Mouse (Mus musculus): ENCODE measurements around the gene Parp16. TPM values are rescaled to one million over a fixed set of nuclear protein-coding genes. Genes with fewer than 3 reads are reported as not detected.
"Not testable (repeated sequence)": the region's sequence is repeated elsewhere in the genome, so short reads cannot be mapped to it uniquely, and the experiment has no call there.

Parp16 gene
- total RNA-seq, 2 experiments from 2014 or later, result 6.7 to 8.3 TPM

GRCm38 (mm10) chr9:65273048-65273809 is 78.1 kb downstream of the Parp16 start:
- ATAC-seq (replicated peaks; ENCODE audit: low FRiP score, low TSS enrichment, poor library complexity, severe bottlenecking), result no peak

- ATAC-seq (replicated peaks; ENCODE audit: low FRiP score, low TSS enrichment, poor library complexity, severe bottlenecking), result no peak
These were observed 78.7 kb downstream of the Parp16 start for GRCm38 (mm10) chr9:65273873-65274272.

- not testable (repeated sequence) for ATAC-seq (replicated peaks; ENCODE audit: low FRiP score, low TSS enrichment, poor library complexity, severe bottlenecking)
These were observed 79.7 kb downstream of the Parp16 start for GRCm38 (mm10) chr9:65274851-65275250.

- no peak for ATAC-seq (replicated peaks; ENCODE audit: low FRiP score, low TSS enrichment, poor library complexity, severe bottlenecking)
These were observed 80.8 kb downstream of the Parp16 start for GRCm38 (mm10) chr9:65275810-65276530.

- ATAC-seq (replicated peaks; ENCODE audit: low FRiP score, low TSS enrichment, poor library complexity, severe bottlenecking), result no peak
These were observed 86.5 kb downstream of the Parp16 start for GRCm38 (mm10) chr9:65281536-65282151.

- 0 out of 2 replicates have a peak, but pooled peaks have one; percentile 52 for ATAC-seq (replicated peaks; ENCODE audit: low FRiP score, low TSS enrichment, poor library complexity, severe bottlenecking)
These were observed 88.1 kb downstream of the Parp16 start for GRCm38 (mm10) chr9:65283301-65283700.

- ATAC-seq (replicated peaks; ENCODE audit: low FRiP score, low TSS enrichment, poor library complexity, severe bottlenecking), result not testable (repeated sequence)
These were observed 93.1 kb downstream of the Parp16 start for GRCm38 (mm10) chr9:65288252-65288651.

Other genes starting within 250 kb of the Parp16 start
- gene Slc24a1, start 243.7 kb upstream of the Parp16 start, total RNA-seq (2014; fragmentation: Nextera tagmentation), result not detected in 2 replicates
- gene Slc24a1, start 243.7 kb upstream of the Parp16 start, total RNA-seq (2017), result not detected in 2 replicates
- gene Ints14, start 234.4 kb upstream of the Parp16 start, total RNA-seq (2014; fragmentation: Nextera tagmentation), result 31.8 and 39.6 TPM in 2 replicates
- 31.6 and 43.1 TPM in 2 replicates for gene Ints14, start 234.4 kb upstream of the Parp16 start, total RNA-seq (2017)
- gene Hacd3, start 173.7 kb upstream of the Parp16 start, total RNA-seq (2014; fragmentation: Nextera tagmentation), result 40.4 and 48.9 TPM in 2 replicates
- 68.1 and 71.5 TPM in 2 replicates for gene Hacd3, start 173.7 kb upstream of the Parp16 start, total RNA-seq (2017)
- 76.5 and 88.9 TPM in 2 replicates for gene Dpp8, start 162.9 kb upstream of the Parp16 start, total RNA-seq (2014; fragmentation: Nextera tagmentation)
- gene Dpp8, start 162.9 kb upstream of the Parp16 start, total RNA-seq (2017), result 77.5 and 95.5 TPM in 2 replicates
- 0.35 TPM in 1 of 2 replicates, not detected in the other for gene Igdcc4, start 93.9 kb upstream of the Parp16 start, total RNA-seq (2014; fragmentation: Nextera tagmentation)
- gene Igdcc4, start 93.9 kb upstream of the Parp16 start, total RNA-seq (2017), result 0.42 TPM in 1 of 2 replicates, not detected in the other
- gene Igdcc3, start 54.2 kb upstream of the Parp16 start, total RNA-seq (2014; fragmentation: Nextera tagmentation), result not detected in 2 replicates
- not detected in 2 replicates for gene Igdcc3, start 54.2 kb upstream of the Parp16 start, total RNA-seq (2017)
- gene Cilp, start 69.8 kb downstream of the Parp16 start, total RNA-seq (2014; fragmentation: Nextera tagmentation), result not detected in 2 replicates
- gene Cilp, start 69.8 kb downstream of the Parp16 start, total RNA-seq (2017), result not detected in 2 replicates
- gene Clpx, start 98.9 kb downstream of the Parp16 start, total RNA-seq (2014; fragmentation: Nextera tagmentation), result 28.7 and 29.0 TPM in 2 replicates
- gene Clpx, start 98.9 kb downstream of the Parp16 start, total RNA-seq (2017), result 66.6 and 73.0 TPM in 2 replicates
- 7.6 and 11.1 TPM in 2 replicates for gene Pdcd7, start 150.8 kb downstream of the Parp16 start, total RNA-seq (2014; fragmentation: Nextera tagmentation)
- 13.1 and 21.6 TPM in 2 replicates for gene Pdcd7, start 150.8 kb downstream of the Parp16 start, total RNA-seq (2017)
- gene Ubap1l, start 165.7 kb downstream of the Parp16 start, total RNA-seq (2014; fragmentation: Nextera tagmentation), result not detected in 2 replicates
- gene Ubap1l, start 165.7 kb downstream of the Parp16 start, total RNA-seq (2017), result 0.56 TPM in 1 of 2 replicates, not detected in the other
- gene Kbtbd13, start 196.3 kb downstream of the Parp16 start, total RNA-seq (2014; fragmentation: Nextera tagmentation), result not detected in 2 replicates
- not detected in 2 replicates for gene Kbtbd13, start 196.3 kb downstream of the Parp16 start, total RNA-seq (2017)
- gene Rasl12, start 203.2 kb downstream of the Parp16 start, total RNA-seq (2014; fragmentation: Nextera tagmentation), result not detected in 2 replicates
- 0.46 TPM in 1 of 2 replicates, not detected in the other for gene Rasl12, start 203.2 kb downstream of the Parp16 start, total RNA-seq (2017)
- gene Slc51b, start 227.6 kb downstream of the Parp16 start, total RNA-seq (2014; fragmentation: Nextera tagmentation), result not detected in 2 replicates
- gene Slc51b, start 227.6 kb downstream of the Parp16 start, total RNA-seq (2017), result not detected in 2 replicates
- gene Mtfmt, start 240.4 kb downstream of the Parp16 start, total RNA-seq (2014; fragmentation: Nextera tagmentation), result 18.1 and 20.2 TPM in 2 replicates
- gene Mtfmt, start 240.4 kb downstream of the Parp16 start, total RNA-seq (2017), result 14.9 and 15.4 TPM in 2 replicates